Mouse (Mus musculus) gastrocnemius, adult 2 months (tissue): ENCODE measurements around the gene Mafk. TPM values are rescaled to one million over a fixed set of nuclear protein-coding genes. Genes with fewer than 3 reads are reported as not detected.

Source experiments
- DNase-seq: peaks from one replicate; pipeline ENCODE4 v3.0.0; 2022
- H3K27ac ChIP-seq: fragments of 200-600 bp; 2 replicates; pipeline ENCODE4 v1.8.1; 2022; ENCODE audit warnings: mild to moderate bottlenecking
- H3K4me3 ChIP-seq: fragments of 200-600 bp; 2 replicates; pipeline ENCODE4 v1.8.1; 2022; ENCODE audit warnings: mild to moderate bottlenecking, moderate library complexity
- CTCF ChIP-seq: fragments of 200-600 bp; IDR thresholded peaks from 2 replicates; pipeline ENCODE4 v1.8.1; 2022; ENCODE audit warnings: antibody characterized with exemption, mild to moderate bottlenecking, moderate library complexity
- intact Hi-C: fragments of 180-260 bp; cut with DNase I; formaldehyde crosslinking; loops from one replicate; pipeline ENCODE4 v1.15.1; 2025
- total RNA-seq, 2 experiments: library from RNA; stranded (reverse); gene quantifications; 2 replicates each; pipeline ENCODE4 v1.2.3; 2021

The Mafk gene
- total RNA-seq, 2 experiments from 2014 or later, result 14.9 to 23.8 TPM

- Histone ChIP-seq H3K4me3 (no peak overlapping the region), H3K27ac (no peak overlapping the region)
- no peak for TF ChIP-seq CTCF
- no peak for DNase-seq
- intact Hi-C loops, result loop anchor here (5.0 kb wide), 1 partner anchor 40 kb away; the partner anchor contains the start of gene Tmem184a
Measured at GRCm38 (mm10) chr5:139776966-139777365, 14.3 kb upstream of the Mafk start.

GRCm38 (mm10) chr5:139781406-139781805, 9.9 kb upstream of the Mafk start:
- intact Hi-C loops, result no loop called here
- no peak overlapping the region for H3K4me3 ChIP-seq
- peak; percentile 69 for DNase-seq
- TF ChIP-seq CTCF, result no peak
- peak overlapping the region; percentile 83 for H3K27ac ChIP-seq

- DNase-seq, result no peak
- intact Hi-C loops, result no loop called here
- Histone ChIP-seq H3K4me3 (no peak overlapping the region), H3K27ac (no peak overlapping the region)
- peak; percentile 21; the same call in 1 of the 2 replicates for TF ChIP-seq CTCF
Measured at GRCm38 (mm10) chr5:139789466-139789865, 1.8 kb upstream of the Mafk start.

GRCm38 (mm10) chr5:139792159-139792775, 954 bp downstream of the Mafk start:
- Histone ChIP-seq H3K27ac (peak overlapping the region; percentile 100), H3K4me3 (peak overlapping the region; percentile 91)
- intact Hi-C loops, result no loop called here
- no peak for TF ChIP-seq CTCF
- no peak for DNase-seq

GRCm38 (mm10) chr5:139792966-139793337, 1.6 kb downstream of the Mafk start:
- peak overlapping the region; percentile 100 for H3K27ac ChIP-seq
- intact Hi-C loops, result no loop called here
- peak; percentile 61 for DNase-seq
- peak overlapping the region; percentile 91 for H3K4me3 ChIP-seq
- no peak for TF ChIP-seq CTCF

- DNase-seq, result peak; percentile 64
- intact Hi-C loops, result no loop called here
Measured at GRCm38 (mm10) chr5:139793338-139794089, 2.2 kb downstream of the Mafk start.

GRCm38 (mm10) chr5:139794137-139794536, 2.8 kb downstream of the Mafk start:
- peak overlapping the region; percentile 91 for H3K4me3 ChIP-seq
- H3K27ac ChIP-seq, result peak overlapping the region; percentile 100
- intact Hi-C loops, result no loop called here
- peak; percentile 18 for DNase-seq
- no peak for TF ChIP-seq CTCF

More at GRCm38 (mm10) chr5:139793338-139794089, 2.2 kb downstream of the Mafk start:
- peak overlapping the region; percentile 100 for H3K27ac ChIP-seq
- no peak for TF ChIP-seq CTCF
- H3K4me3 ChIP-seq, result peak overlapping the region; percentile 91

GRCm38 (mm10) chr5:139794938-139795337, 3.6 kb downstream of the Mafk start:
- no peak for TF ChIP-seq CTCF
- peak overlapping the region; percentile 100 for H3K27ac ChIP-seq
- intact Hi-C loops, result no loop called here
- DNase-seq, result peak; percentile 84
- H3K4me3 ChIP-seq, result peak overlapping the region; percentile 75

GRCm38 (mm10) chr5:139796001-139796620, 4.8 kb downstream of the Mafk start:
- DNase-seq, result peak; percentile 41
- no peak for TF ChIP-seq CTCF
- intact Hi-C loops, result no loop called here
- Histone ChIP-seq H3K27ac (peak overlapping the region; percentile 100), H3K4me3 (peak overlapping the region; percentile 75)

GRCm38 (mm10) chr5:139796900-139797299, 5.6 kb downstream of the Mafk start:
- peak overlapping the region; percentile 75 for H3K4me3 ChIP-seq
- no peak for TF ChIP-seq CTCF
- intact Hi-C loops, result no loop called here

GRCm38 (mm10) chr5:139797473-139798167, 6.3 kb downstream of the Mafk start:
- TF ChIP-seq CTCF, result no peak
- H3K4me3 ChIP-seq, result peak overlapping the region; percentile 75
- intact Hi-C loops, result no loop called here
- DNase-seq, result peak; percentile 86
- peak overlapping the region; percentile 100 for H3K27ac ChIP-seq

More at GRCm38 (mm10) chr5:139796900-139797299, 5.6 kb downstream of the Mafk start:
- peak overlapping the region; percentile 100 for H3K27ac ChIP-seq
- DNase-seq, result peak; percentile 95

GRCm38 (mm10) chr5:139798168-139798900, 7.0 kb downstream of the Mafk start:
- DNase-seq, result peak; percentile 21
- Histone ChIP-seq H3K27ac (peak overlapping the region; percentile 100), H3K4me3 (peak overlapping the region; percentile 75)
- no peak for TF ChIP-seq CTCF
- intact Hi-C loops, result no loop called here
